Mouse (Mus musculus) adrenal gland, adult 10 weeks (tissue): ENCODE measurements around the gene Cdkn3. TPM values are rescaled to one million over a fixed set of nuclear protein-coding genes. Genes with fewer than 3 reads are reported as not detected.

Experiments
- polyA plus RNA-seq: library from polyadenylated mRNA; stranded (reverse); fragments of 350-450 nt; fragmentation: Illumina TruSeq; extraction: RNeasy Lipid Tissue Mini Kit (QIAGEN cat#74804); gene quantifications from one replicate; pipeline ENCODE4 v1.2.3, GENCODE M21; 2014; ENCODE audit warnings: low read depth, low replicate concordance

Cdkn3 gene
- polyA plus RNA-seq: 5.8 TPM

DNA sequence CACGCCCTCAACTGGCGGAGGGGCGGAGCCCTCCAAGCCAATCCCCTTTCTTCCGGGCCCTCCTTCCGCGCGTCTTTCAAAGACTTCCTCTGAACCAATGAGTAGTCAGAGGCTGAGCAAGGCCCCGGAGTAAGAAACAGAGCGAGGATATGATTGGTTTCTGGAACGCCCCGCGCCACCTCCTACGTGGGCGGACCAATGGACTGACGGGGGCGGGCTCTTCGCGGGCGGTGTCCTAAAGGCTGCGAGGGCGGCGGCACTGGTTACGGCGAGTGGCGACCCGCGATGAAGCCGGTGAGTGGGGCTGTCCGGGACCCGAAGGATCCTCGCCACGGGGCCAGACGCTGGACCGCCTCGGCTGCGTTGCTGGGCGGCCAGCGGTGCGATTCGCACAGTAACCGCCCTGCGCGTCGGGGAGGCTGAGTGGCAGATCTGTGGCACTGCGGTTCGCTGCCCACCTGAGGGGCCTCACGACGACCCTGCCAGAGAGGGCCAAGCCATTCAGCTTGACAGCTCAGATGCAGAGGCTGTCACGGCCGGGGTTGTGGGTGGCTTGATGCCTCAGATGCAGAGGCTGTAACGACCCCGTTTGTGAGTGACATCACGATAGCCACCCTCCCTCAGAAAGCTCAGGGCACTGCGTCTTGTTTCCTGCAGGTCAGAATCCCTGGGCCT is at the start of gene Cdkn3:
Gene Cdkn3 (plus strand): TSS at position 187 of the 675 bp plus-strand sequence.

DNA sequence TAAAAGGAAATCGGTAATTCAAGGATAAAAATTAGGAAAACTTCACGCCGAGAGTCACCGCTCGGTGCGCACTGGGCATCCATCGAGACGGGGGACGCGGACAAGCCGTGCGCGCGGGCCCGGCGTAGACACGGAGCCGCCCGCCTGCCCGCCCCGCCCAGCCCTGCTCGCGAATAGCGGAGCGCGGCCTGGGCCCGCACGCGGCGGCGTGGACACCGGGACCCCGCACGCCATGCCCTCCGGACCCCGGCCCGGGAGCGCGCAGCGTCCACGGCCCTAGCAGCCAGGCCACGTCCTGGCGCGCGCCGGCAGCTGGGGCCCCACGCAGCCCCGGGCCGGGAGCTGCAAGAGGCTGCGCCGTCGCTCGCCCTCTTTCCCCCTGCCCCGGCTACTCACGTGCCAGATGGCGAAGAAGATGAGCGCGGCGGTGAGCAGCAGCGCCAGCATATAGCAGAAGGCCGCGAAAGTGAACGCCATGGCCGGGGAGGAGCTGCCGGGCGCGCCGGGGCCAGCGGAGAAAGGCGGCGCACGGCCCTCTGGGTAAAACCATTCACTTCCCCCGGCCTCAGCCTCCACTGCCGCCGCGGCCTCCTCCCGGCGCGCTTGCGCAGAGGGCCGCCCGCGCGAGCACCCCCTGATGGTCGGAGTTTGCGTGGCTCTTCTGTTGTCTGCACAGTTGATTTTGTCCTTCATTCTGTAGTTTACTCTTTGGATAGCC is 27.6 kb downstream of the Cdkn3 start, which contains the start of gene Cnih1:
Gene Cnih1 (minus strand): TSS at position 625 of the 718 bp plus-strand sequence.

Other genes starting within 250 kb of the Cdkn3 start
- gene Cnih1, start 27.9 kb downstream of the Cdkn3 start, polyA plus RNA-seq: 502 TPM
- gene Gmfb, start 61.7 kb downstream of the Cdkn3 start, polyA plus RNA-seq: 460 TPM
- gene Cgrrf1, start 71.6 kb downstream of the Cdkn3 start, polyA plus RNA-seq: 65.6 TPM
- gene Samd4, start 122.3 kb downstream of the Cdkn3 start, polyA plus RNA-seq: 31.8 TPM